Mouse (Mus musculus) midbrain, postnatal 0 days (tissue): ENCODE measurements around the gene Fuca1. TPM values are rescaled to one million over a fixed set of nuclear protein-coding genes. Genes with fewer than 3 reads are reported as not detected.

Source experiments
- ATAC-seq: fragments of 200-750 bp; cut with Nextera tagmentation; 2 replicates; pipeline ENCODE4 v1.8.0; 2017; ENCODE audit warnings: moderate number of reproducible peaks, mild to moderate bottlenecking, moderate TSS enrichment, moderate library complexity; ENCODE audit not compliant: low FRiP score
- DNase-seq: peaks from one replicate; pipeline ENCODE4 v3.0.0-alpha.2; 2015; ENCODE audit warnings: low spot score
- H3K27ac ChIP-seq: fragments of 300-500 bp; sonication (generic); 2 replicates; pipeline ENCODE4 v1.5.1; 2014; ENCODE audit warnings: low read depth, mild to moderate bottlenecking, low read length, mixed read lengths
- H3K27me3 ChIP-seq: fragments of 300-500 bp; sonication (generic); 2 replicates; pipeline ENCODE4 v1.6.1; 2014; ENCODE audit warnings: low read length, control low read depth, mixed read lengths; ENCODE audit not compliant: insufficient read depth
- H3K36me3 ChIP-seq: fragments of 300-500 bp; sonication (generic); 2 replicates; pipeline ENCODE4 v1.6.1; 2014; ENCODE audit warnings: low read length, control low read depth, mixed read lengths; ENCODE audit not compliant: insufficient read depth
- H3K4me1 ChIP-seq: fragments of 300-500 bp; sonication (generic); 2 replicates; pipeline ENCODE4 v1.6.1; 2014; ENCODE audit warnings: mild to moderate bottlenecking, control low read depth, antibody characterized with exemption, low read length, mixed read lengths; ENCODE audit not compliant: insufficient read depth
- H3K4me2 ChIP-seq: fragments of 300-500 bp; sonication (generic); 2 replicates; pipeline ENCODE4 v1.6.1; 2014; ENCODE audit warnings: low read depth, mild to moderate bottlenecking, low read length, mixed read lengths; ENCODE audit not compliant: poor library complexity, severe bottlenecking
- H3K4me3 ChIP-seq: fragments of 300-500 bp; sonication (generic); 2 replicates; pipeline ENCODE4 v1.5.1; 2014; ENCODE audit warnings: low read depth, mild to moderate bottlenecking, low read length, moderate library complexity
- H3K9ac ChIP-seq: fragments of 300-500 bp; sonication (generic); replicated peaks from 2 replicates; pipeline ENCODE4 v1.6.1; 2014; ENCODE audit warnings: mild to moderate bottlenecking, low read length, moderate library complexity, mixed read lengths; ENCODE audit not compliant: poor library complexity, severe bottlenecking
- H3K9me3 ChIP-seq: fragments of 300-500 bp; sonication (generic); 2 replicates; pipeline ENCODE4 v1.6.1; 2016; ENCODE audit warnings: low read length, control low read depth
- CTCF ChIP-seq: IDR thresholded peaks from 2 replicates; pipeline ENCODE4 v1.5.1; 2016; ENCODE audit warnings: antibody characterized with exemption, mild to moderate bottlenecking
- WGBS: fragments of 180-500 bp; shearing (Covaris S2); extraction: QIAGEN DNeasy Blood & Tissue Kit; methylation state at CpG from one replicate; pipeline ENCODE4 v1.1.7; 2014; 5-methylcytosine and 5-hydroxymethylcytosine counted together
- polyA plus RNA-seq: library from polyadenylated mRNA; unstranded; fragments of >200 nt; fragmentation: Nextera tagmentation; extraction: Ambion mirVana; gene quantifications from 2 replicates; pipeline ENCODE4 v1.2.1, GENCODE M21; 2015
- total RNA-seq: library from RNA; depleted of rRNA; stranded (reverse); fragments of >200 nt; gene quantifications from 2 replicates; pipeline ENCODE4 v1.2.3, GENCODE M21; 2014

The Fuca1 gene
- total and polyA plus RNA-seq, 2 experiments from 2014 or later = 37.8 to 92.7 TPM

DNA sequence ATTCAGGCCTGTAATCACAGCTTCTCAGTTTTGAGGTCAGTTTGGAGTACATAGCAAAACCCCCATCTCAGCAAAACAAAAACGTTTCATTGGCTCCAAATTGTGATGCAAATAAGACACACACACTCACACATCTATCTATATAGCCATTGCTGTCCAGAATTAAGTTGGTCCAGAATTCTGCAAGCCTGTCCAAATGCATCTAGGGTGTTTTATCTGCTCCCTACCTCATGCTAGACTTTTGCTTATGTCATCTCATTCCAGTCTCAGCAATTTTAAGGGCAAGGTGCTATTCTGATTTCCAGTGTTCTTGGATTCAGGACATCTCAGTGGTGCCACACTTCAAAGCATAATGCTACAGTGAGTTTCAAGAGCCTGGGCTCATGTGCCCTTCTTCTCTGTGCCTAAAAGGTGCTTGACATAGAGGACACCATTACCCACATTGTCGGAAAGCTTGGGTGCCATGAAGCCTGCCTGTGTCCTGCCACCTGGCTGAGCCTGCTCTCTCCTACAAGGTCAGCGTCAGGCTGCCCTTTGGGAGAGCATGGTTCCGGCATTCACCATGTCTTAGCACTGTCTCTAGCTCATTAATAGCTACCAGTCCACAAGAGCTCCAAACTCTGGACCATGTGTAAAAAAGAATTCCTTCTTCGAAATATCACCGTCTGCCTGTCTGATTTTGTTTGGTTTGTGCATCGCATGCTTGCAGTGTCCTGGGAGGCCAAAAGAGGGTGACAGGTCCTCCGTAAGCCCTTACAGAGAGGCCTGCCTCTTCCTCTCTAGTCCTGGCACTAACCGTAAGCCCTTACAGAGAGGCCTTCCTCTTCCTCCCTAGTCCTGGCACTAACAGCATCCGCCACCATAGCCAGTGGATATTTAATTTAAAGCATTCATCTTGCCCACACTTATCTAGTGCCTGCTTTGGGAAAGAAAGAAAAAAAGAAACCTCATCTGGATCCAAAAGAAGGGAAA lies 45.7 kb upstream of the Fuca1 start:
- Histone ChIP-seq H3K4me2 (peak overlapping the region; percentile 60; the same call in 1 of the 2 replicates), H3K4me3 (no peak overlapping the region), H3K9ac (no peak overlapping the region), H3K4me1 (peaks cover 17% of the 10 kb centered on the region; the same call in 1 of the 2 replicates), H3K27me3 (no peaks in the 10 kb centered on the region), H3K27ac (peak overlapping the region; percentile 100), H3K36me3 (no peaks in the 10 kb centered on the region), H3K9me3 (no peaks in the 10 kb centered on the region)
- ATAC-seq = no peak
- DNase-seq = no peak
- 81% methylated on average over 10 of the region's 10 CpGs for WGBS
- TF ChIP-seq CTCF = peak; percentile 10; the same call in 1 of the 2 replicates

DNA sequence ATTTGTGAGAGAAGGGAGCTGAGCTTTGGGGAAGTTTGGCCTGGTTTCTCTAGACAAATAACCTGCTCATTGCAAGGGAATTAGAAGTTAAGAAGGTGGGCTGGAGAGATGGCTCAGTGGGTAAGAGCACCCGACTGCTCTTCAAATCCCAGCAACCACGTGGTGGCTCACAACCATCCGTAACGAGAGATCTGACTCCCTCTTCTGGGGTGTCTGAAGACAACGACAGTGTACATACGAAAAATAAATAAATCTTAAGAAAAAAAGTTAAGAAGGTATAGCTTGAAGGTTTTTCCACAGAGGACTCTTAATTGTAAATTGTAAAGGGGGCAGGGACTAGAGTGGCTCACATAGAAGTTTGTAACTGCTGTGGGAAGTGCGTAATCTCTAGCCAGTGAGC lies 45.0 kb upstream of the Fuca1 start:
- Histone ChIP-seq H3K4me2 (no peak overlapping the region), H3K9ac (no peak overlapping the region), H3K27me3 (no peaks in the 10 kb centered on the region), H3K4me3 (no peak overlapping the region), H3K9me3 (no peaks in the 10 kb centered on the region), H3K4me1 (peaks cover 17% of the 10 kb centered on the region; the same call in 1 of the 2 replicates), H3K36me3 (no peaks in the 10 kb centered on the region), H3K27ac (no peak overlapping the region)
- WGBS = 19% methylated on average over 7 of the region's 7 CpGs
- no peak for DNase-seq
- no peak for ATAC-seq
- peak; percentile 26; the same call in 1 of the 2 replicates for TF ChIP-seq CTCF

DNA sequence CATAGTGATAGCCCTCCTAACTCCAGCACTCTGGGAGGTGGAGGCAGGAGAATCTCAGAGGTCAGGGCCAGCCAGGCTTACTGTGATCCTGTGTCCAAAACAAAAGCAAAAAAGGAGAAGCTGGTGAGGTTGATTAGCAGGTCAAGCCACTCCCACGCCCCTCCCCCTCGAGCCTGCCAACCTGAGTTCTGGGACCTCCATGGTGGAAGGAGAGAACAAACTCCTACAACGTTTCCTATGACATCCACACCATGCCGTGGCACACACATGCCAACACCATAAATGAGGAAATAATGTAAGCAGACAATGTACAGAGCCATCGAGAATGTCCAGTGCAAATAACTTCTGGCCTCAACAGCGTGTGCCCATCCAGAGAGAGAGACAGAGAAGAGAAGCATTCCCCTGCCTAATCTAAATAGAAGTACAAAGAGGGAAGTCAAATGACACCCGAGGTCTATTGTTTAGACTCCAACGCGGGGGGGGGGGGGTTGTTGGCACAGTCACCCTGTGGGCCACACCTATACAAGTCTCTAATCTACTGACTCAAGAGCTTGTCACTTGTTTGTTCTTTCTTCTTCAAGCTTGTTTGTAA lies 44.4 kb upstream of the Fuca1 start:
- ATAC-seq = no peak
- H3K9ac ChIP-seq = 0 out of 2 replicates have a peak overlapping the region, but pooled peaks have one; percentile 44
- no peak for TF ChIP-seq CTCF
- 0 out of 2 replicates have a peak overlapping the region, but pooled peaks have one; percentile 9 for H3K27ac ChIP-seq
- H3K27me3 ChIP-seq = no peaks in the 10 kb centered on the region
- no peak for DNase-seq
- H3K4me1 ChIP-seq = peaks cover 17% of the 10 kb centered on the region; the same call in 1 of the 2 replicates
- H3K4me2 ChIP-seq = peak overlapping the region; percentile 45
- 6% methylated on average over 9 of the region's 9 CpGs for WGBS
- H3K36me3 ChIP-seq = no peaks in the 10 kb centered on the region
- no peaks in the 10 kb centered on the region for H3K9me3 ChIP-seq
- H3K4me3 ChIP-seq = peak overlapping the region; percentile 9; the same call in 1 of the 2 replicates

DNA sequence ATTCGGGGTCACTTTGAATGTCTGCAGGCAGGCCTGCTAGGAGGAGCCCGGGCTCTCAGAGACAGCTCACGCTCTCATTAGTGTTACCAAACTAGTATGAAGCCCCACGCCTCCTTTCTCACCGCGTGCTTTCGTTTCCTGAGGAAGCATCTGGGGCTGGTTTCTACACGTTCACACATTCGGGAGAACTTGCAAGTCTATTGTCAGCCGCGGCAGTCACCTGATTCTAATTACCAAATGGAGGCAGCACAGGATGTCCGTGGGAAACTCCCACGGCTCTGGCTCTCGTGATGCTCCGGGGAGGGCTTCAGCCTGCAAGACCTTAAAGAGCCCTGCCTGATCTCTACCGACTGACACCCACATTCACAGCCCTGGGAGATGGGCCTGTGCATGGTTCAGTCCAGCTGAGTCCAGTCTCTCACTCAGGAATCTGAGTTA lies 43.9 kb upstream of the Fuca1 start:
- ATAC-seq = 0 out of 2 replicates have a peak, but pooled peaks have one; percentile 15
- H3K4me3 ChIP-seq = peak overlapping the region; percentile 9
- 3% methylated on average over 16 of the region's 16 CpGs for WGBS
- peak overlapping the region; percentile 45 for H3K4me2 ChIP-seq
- TF ChIP-seq CTCF = no peak
- H3K4me1 ChIP-seq = peaks cover 14% of the 10 kb centered on the region; the same call in 1 of the 2 replicates
- H3K9me3 ChIP-seq = no peaks in the 10 kb centered on the region
- peak; percentile 66 for DNase-seq
- no peaks in the 10 kb centered on the region for H3K36me3 ChIP-seq
- H3K9ac ChIP-seq = 0 out of 2 replicates have a peak overlapping the region, but pooled peaks have one; percentile 44
- peak overlapping the region; percentile 18; the same call in 1 of the 2 replicates for H3K27ac ChIP-seq
- H3K27me3 ChIP-seq = no peaks in the 10 kb centered on the region

DNA sequence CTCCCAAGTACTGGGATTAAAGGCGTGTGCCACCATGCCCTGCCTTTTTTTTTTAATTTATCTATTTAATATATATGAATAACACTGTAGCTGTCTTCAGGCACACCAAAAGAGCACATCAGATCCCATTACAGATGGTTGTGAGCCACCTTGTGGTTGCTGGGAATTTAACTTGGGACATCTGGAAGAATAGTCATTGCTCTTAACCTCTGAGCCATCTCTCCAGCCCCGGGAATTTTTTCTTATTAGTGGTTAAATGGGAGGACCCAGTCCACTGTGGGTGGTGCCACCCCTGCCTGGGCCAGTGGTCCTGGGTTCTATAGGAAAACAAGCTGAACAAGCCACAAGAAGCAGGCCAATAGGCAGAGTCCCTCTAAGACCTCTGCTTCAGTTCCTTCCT lies 42.8 kb upstream of the Fuca1 start:
- Histone ChIP-seq H3K4me1 (peaks cover 11% of the 10 kb centered on the region; the same call in 1 of the 2 replicates), H3K27me3 (no peaks in the 10 kb centered on the region), H3K4me2 (no peak overlapping the region), H3K36me3 (no peaks in the 10 kb centered on the region), H3K9me3 (no peaks in the 10 kb centered on the region), H3K9ac (no peak overlapping the region), H3K4me3 (no peak overlapping the region), H3K27ac (no peak overlapping the region)
- WGBS = 75% methylated on average over 2 of the region's 2 CpGs
- ATAC-seq (no peak), DNase-seq (peak; percentile 32)
- TF ChIP-seq CTCF = peak; percentile 70
